Mouse (Mus musculus) liver, adult (tissue): Measurements from ENCODE around the gene Coq2.

Source experiments
- GATA4 ChIP-seq: IDR thresholded peaks from 2 replicates; pipeline ENCODE4 v1.6.1; 2014; ENCODE audit warnings: mild to moderate bottlenecking, low read length; ENCODE audit not compliant: insufficient replicate concordance

The Coq2 gene

DNA sequence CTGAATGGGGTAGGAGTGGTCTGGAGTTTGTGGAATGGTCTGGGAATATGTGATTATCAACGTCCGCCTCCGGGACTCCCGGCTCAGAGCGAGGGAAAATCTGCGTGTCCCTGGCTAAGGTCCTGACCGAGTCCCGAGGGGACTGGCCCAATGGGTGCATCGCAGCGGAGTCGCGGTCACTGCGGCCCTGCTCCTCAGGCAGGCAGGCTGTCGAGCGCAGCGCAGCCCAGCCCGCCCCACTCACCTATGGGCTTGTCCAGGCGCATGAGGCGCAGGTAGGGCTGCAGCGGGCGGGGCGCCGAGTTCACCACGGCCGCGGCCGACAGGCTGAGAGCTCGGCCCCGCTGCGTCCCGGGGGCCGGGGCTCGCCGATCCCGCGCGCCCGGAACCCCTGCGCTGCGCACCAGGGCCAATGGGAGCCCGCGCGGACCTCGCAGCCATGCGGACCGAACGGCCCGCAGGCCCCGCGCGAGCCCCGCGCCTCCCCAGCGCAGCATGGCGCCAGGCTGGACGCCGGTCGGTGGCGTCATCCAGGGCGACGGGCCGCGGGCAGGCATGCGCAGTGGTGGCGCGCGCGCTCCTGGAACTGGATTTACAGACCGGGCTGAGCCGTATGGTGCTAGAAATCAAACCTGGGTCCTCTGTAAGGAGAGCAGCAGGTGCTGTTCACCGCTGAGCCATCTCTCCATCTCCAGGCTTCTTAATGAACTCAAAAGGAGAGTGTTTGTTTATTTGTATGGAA, 1.0 kb downstream of the Coq2 start:
- no peak for TF ChIP-seq GATA4

DNA sequence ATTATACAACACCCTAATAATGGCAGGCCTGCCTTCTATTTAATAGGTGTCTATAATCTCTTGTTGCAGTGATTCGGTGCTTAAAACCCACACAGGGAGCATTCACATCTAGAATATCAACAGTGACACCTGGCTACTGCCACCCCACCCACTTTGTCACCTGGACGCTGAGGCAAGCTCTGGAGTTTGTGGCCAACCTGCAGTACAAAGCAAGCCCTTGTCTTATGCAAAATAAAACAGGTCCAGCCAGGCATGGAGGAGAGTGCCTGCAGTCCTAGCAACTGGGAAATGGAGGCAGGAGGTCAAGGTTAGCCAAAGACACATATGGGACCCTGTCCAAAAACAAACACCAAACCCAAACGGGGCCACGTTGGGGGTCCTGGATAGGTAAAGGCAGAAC, 2.5 kb downstream of the Coq2 start:
- TF ChIP-seq GATA4 = no peak

DNA sequence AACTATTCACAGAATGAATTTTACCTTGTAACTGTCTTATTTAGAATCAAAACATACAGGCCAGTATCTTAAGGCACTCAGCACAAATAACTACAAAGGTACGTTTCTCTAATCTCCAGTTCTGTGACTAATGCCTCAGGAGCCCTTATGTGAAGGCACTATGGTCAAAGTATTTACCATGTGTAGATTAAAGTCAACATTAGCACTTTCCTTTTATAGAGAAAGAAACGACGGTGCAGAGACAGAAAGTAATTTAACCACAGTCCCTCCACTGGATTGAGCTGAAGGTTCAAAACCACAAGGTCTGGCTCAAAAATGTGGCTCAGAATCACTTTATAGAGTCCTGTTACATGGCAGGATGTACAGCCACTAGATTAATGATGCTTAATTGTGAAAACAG, 3.0 kb downstream of the Coq2 start:
- no peak for TF ChIP-seq GATA4

DNA sequence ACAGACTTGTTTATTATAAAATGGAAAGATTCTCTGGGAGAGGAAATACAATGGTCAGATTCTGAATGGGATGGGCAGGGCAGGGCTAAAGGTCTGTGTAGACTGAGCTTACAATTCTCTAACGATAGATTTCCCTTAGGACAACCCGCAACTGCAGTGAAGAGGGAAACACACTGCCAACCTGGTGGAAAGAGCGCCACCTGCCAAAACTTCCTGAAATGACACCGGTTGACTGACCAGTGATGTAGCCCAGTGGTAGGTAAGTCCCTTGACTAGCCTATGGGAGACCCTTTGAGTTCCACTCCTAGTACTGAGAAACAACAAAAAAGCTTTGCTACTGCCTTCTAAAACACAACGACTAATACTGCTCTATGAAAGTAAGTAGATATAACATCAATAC, 3.5 kb downstream of the Coq2 start:
- no peak for TF ChIP-seq GATA4

DNA sequence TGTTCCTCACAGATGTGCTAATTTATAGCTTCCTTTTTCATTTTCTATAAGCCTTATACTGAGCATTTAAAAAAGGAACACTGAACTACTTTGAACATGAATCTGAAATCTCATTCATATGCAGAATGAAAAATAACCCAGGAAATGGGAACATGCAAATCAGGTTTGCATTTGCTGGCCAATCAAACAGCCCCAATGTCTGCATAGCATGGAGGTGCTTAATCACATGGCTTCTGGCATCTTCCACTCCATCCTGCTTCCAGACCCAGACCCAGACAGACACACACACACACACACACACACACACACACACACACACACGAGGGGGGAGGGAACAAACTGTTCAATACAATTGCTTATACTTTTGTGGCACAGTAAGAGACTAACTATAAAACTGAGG, 8.0 kb downstream of the Coq2 start:
- TF ChIP-seq GATA4 = no peak

DNA sequence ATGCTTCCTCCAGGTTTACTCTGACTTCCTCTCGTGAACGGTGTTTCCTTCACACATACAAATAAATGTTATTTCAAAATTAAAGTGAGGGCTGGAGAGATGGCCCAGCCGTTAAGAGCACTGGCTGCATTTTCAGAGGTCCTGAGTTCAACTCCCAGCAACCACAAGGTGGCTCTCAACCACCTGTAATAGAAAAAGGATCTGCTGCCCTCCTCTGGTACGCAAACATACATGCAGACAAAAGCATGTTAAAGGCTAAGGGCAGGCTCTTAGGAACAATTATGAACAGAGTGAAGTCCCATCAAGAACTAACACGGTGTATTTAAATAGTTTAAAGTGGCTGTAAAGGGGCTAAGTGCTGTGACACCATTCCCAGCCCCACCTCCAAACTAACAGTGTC, 11.1 kb downstream of the Coq2 start:
- TF ChIP-seq GATA4 = no peak

DNA sequence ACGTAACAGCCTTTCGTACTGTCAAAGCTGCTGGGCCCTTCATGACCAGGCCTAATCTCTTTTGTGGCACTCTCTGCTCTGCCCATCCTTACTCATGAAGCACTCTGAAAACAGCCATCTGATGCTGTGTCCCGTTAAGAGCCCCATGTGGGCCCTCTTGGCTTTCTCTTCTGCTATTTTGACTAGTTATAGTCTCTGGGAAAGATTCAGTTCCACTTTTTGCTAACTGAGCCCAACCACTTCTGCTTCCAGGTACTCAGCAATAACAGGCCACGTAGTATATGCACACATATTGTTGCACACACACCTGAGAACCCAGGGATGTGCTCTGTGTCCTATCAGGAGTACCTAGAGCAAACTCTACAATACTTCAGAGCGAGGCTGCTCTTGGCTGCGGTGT, 11.9 kb downstream of the Coq2 start:
- TF ChIP-seq GATA4 = no peak

DNA sequence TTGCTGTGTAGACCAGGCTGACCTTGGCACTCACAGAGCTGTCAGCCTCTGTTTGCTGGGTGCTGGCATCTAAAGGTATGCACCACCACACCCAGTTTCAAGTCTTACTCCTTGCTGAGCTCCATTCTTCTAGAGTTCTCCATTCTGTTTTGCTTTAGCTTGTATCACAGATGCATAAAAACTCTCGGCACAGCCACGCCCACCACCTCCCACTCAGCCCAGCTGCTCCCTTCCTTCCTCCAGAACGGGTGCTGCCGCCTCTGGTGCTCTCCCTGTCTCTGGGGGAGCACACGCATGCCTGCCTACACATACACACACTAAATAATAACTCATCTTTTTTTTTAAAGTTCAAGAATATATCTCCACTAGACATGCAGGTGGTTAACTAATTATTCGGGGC, 16.5 kb downstream of the Coq2 start:
- TF ChIP-seq GATA4 = no peak

DNA sequence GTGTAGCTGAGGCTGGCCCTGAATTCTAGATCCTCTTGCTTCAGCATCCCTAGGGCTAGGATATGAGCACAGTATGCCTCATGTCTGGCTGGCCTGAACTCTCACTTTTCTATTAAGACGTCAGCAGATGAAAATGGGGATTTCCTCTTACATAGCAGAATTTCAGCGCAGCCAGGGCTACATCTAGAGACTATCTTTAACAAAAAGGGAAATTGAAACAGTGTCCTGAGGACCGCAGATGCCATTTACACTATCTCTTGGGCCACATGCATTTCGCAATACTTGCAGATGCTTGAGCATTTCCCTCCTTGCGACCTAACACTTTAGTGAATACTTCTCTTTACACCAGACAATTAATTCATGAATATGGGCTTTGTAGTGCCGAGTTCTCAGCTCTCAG, 18.6 kb downstream of the Coq2 start:
- no peak for TF ChIP-seq GATA4

DNA sequence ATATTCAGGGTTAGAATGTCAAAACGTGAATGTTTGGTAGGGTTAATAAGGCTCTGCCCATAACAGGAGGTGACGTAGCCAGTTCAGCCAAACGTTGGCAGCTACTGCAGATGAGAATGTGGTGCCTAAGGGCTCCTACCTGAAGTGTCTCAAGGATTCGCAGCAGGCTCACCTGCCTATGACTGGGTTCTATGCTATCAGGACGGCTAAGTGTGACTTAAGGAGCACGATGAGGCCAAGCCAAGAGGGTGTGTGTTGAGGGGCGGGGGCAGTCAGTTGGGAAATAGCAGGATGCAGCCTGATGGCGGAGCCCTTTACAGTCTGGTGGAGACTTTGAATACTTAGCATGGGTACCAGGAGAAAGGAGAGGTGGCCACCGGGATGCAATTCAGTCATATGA, 22.6 kb downstream of the Coq2 start:
- TF ChIP-seq GATA4 = no peak

DNA sequence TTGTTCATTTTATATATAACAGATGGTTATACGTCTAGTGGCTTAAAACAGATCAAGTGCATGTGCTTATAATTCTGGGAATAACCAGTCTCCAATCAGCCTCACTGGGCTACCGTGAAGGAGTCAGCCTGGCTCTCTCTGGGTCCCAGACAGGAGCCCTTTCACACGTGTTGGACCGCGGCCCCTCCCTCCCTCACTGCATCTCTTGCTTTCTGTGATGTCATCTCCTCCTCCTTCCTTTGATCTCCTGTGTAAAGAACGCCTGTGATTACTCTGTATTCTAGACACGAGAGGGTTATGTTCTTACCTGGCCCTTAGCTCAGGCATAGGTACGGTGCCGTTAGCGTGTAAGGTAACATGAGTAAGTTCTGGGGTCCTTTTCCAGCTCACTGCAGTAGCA, 23.5 kb downstream of the Coq2 start:
- no peak for TF ChIP-seq GATA4

DNA sequence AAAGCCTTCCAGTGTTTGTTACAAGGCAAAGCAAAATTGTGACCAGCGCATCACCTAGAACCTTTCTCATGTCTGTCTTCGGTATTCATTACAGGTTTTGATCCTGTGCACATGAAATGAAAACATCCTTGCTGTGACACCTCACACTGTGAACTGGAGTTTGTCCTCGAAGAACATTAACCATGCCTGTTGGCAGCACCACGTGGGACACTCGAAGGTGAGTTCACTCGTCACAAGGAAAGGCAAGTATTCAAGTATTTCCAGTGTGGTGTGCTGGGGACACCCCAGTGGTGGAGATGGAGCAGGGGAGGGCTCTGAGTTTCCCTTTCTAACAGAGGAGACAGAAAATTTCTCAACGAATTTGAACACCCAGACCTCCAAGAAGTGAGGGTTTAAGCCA, 24.0 kb downstream of the Coq2 start:
- no peak for TF ChIP-seq GATA4

DNA sequence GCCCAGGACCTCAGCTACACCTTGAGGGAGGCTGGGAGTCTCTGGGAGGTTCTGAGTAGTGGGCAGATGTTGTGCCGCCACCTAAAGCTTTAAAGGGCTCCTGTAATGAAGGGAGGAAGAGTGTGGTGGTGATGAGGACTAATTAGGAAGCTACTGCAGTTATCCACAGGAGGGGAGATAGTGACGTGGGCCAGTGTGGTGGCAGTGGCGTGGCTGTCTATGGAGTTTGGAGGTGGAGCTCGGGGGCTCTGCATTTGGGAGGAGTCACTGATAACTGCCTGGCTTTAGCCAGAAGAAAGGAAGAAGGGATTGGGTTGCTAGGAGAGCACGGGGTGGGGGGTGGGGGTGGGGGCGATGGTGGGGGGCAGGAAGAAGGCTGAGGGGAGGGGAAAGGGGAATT, 26.4 kb downstream of the Coq2 start:
- no peak for TF ChIP-seq GATA4

DNA sequence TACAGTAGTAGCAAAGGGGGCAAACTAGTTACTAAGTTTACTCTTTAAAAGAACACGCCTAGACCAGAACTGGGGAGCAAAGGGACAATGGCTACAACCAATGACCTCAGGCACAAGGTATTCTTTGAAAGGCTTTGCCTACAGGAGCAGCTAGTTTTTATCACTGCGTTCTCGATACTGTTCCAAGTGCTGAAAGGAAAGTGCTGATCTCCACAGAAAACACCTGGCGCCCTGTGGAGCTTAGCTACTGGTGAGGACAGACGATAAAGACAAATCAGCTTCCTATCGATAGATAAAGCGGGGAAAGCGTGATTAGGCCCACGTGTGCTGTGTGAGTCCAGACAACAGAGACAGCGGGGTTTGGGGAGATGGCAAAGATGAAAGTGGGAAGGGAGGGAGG, 26.9 kb downstream of the Coq2 start:
- no peak for TF ChIP-seq GATA4

DNA sequence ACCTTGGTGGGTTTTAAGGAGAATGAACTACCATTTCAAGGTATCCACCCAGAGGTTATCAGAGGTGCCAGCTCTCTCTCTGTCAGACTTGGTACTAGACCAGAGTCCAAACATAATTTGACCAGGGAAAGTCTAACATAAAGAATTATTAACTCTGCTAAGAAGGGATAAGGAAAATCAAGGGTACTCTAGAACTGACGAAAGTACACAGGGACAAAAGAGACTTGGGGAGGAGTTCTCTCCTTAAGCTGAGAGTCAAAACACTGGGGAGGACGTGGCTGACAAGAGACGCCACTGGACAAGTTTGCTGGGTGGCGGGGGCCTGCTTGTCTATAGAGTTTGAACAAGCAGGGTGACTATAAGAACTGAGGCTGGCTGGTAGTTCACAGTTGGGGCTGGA, 28.4 kb downstream of the Coq2 start:
- no peak for TF ChIP-seq GATA4

DNA sequence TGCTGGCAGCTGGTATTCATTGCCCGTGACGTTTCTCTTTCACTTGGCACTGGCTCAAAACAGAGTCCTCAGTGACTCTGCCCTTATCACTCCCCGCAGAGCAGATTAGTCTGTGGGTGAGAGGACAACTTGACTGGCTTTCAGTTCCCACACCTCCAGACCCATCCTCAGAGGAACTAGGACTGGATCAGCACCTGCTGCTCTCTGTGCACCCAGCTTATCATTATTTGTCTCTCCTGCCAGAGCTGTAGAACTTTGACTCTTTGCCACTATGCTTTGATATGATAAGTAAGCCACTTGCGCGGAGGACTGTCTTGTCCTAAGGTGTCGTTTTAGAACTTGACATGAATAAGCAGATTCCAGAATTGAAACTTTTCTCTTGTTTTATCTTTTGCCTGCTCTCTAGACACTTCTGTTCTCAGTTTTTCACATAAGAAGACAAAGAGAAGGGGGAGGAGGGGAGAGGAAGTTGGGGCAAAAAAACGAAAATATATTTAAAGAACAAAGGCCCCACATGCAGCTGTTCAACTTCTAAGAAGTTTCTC, 30.9 kb downstream of the Coq2 start:
- peak; percentile 42; the same call in 1 of the 2 replicates for TF ChIP-seq GATA4

DNA sequence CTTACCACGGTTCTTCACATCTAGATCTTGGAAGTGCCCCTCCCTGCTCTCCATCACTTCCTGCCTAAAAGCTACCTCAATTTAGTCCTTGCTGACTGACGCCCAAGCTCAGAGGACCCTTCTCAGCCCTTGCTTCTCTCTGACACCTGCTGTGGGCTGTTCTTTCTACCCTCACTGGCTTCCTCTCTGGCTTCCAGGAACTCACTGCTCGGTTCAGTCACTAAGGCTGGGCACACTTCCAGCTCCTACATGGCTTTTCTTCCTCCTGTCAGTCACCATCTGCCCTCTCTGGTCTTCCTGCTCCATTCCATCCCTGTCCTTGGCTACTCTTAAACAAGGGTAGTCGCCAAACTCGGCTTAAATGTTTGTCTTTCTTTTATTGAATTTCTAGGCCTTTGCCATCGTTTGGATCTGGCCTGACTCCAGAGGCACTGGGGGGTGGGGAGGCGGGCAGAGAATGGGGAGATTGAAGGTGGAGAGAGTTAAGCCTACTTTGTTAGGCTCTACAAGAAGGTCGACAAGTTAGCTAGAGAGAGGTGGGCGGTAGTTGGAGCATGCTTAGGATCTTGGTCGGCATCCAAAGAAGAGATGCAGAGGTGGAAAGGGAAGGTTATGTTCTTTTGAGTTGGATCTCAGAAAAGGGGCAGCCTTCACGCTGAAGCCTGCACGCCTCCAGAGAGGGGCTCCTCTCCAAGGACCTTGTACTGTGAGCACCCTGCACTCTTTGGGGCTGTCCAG, 31.5 kb downstream of the Coq2 start:
- no peak for TF ChIP-seq GATA4

DNA sequence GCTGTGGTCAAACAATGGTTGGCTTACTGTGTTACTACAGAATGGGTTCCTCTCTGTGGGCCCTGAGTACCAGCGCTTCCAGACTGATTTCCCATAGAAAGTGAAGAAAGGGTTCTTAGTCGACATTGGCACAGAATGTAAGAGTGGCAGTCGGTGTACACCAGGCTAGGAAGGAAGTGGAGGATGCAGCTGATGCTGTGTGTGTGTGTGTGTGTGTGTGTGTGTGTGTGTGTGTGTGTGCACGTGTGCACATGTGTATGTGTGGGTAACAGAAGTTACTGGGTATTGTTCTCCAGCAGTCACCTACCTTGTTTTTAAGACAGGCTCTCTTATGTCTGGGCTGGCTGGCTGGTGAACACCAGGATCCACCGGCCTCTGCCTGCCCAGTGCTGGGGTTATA, 32.6 kb downstream of the Coq2 start:
- no peak for TF ChIP-seq GATA4
